Mouse (Mus musculus): ENCODE measurements around the gene Trim46. TPM values are rescaled to one million over a fixed set of nuclear protein-coding genes. Genes with fewer than 3 reads are reported as not detected.

Trim46 gene
- polyA plus RNA-seq, 1 experiment from 2014 or later, result 1.7 TPM

- Histone ChIP-seq H3K4me2 (no peak overlapping the region), H3K27me3 (replicated peaks; ENCODE audit: control insufficient read depth, insufficient read depth, low read length) (0 out of 2 replicates have a peak, but pooled peaks cover under 1% of the 10 kb centered on the region), H3K9me3 (ENCODE audit: control insufficient read depth, low read length) (no peaks in the 10 kb centered on the region), H3K27ac (ENCODE audit: low read depth, low read length) (no peak overlapping the region), H3K36me3 (ENCODE audit: control insufficient read depth, insufficient read depth, low read length) (no peaks in the 10 kb centered on the region), H3K4me1 (replicated peaks; ENCODE audit: control insufficient read depth, insufficient read depth, low read length) (peaks cover 3% of the 10 kb centered on the region; the same call in 1 of the 2 replicates), H3K9ac (ENCODE audit: low read depth, low read length) (no peak overlapping the region), H3K4me3 (ENCODE audit: low read depth, low read length) (no peak overlapping the region)
- DNase-seq (ENCODE audit: low spot score) (no peak), ATAC-seq (replicated peaks; ENCODE audit: low FRiP score) (no peak)
- 57% methylated on average over 10 of the region's 10 CpGs for WGBS
Observed at GRCm38 (mm10) chr3:89262417-89262816, 16.3 kb upstream of the Trim46 start.

- no peak overlapping the region for H3K27ac ChIP-seq (ENCODE audit: low read depth, low read length)
- DNase-seq (ENCODE audit: low spot score), result no peak
- H3K4me3 ChIP-seq (ENCODE audit: low read depth, low read length), result no peak overlapping the region
- H3K4me1 ChIP-seq (replicated peaks; ENCODE audit: control insufficient read depth, insufficient read depth, low read length), result 0 out of 2 replicates have a peak, but pooled peaks cover 3% of the 10 kb centered on the region
- H3K9ac ChIP-seq (ENCODE audit: low read depth, low read length), result no peak overlapping the region
- ATAC-seq (replicated peaks; ENCODE audit: low FRiP score), result no peak
- WGBS, result 70% methylated on average over 3 of the region's 3 CpGs
- H3K27me3 ChIP-seq (replicated peaks; ENCODE audit: control insufficient read depth, insufficient read depth, low read length), result 0 out of 2 replicates have a peak, but pooled peaks cover 3% of the 10 kb centered on the region
- no peaks in the 10 kb centered on the region for H3K9me3 ChIP-seq (ENCODE audit: control insufficient read depth, low read length)
- no peaks in the 10 kb centered on the region for H3K36me3 ChIP-seq (ENCODE audit: control insufficient read depth, insufficient read depth, low read length)
- H3K4me2 ChIP-seq, result no peak overlapping the region
Observed at GRCm38 (mm10) chr3:89260211-89260610, 14.1 kb upstream of the Trim46 start.

GRCm38 (mm10) chr3:89259076-89259475 lies 13.0 kb upstream of the Trim46 start, which contains the start of gene Dpm3:
Dpm3 (plus strand) TSS chr3:89259358.
- DNase-seq (ENCODE audit: low spot score), result no peak
- Histone ChIP-seq H3K4me3 (ENCODE audit: low read depth, low read length) (no peak within 1 kb of the TSS), H3K27me3 (replicated peaks; ENCODE audit: control insufficient read depth, insufficient read depth, low read length) (0 out of 2 replicates have a peak, but pooled peaks cover 3% of the 10 kb centered on the region), H3K4me2 (no peak within 1 kb of the TSS), H3K9me3 (ENCODE audit: control insufficient read depth, low read length) (no peaks in the 10 kb centered on the region), H3K36me3 (ENCODE audit: control insufficient read depth, insufficient read depth, low read length) (no peaks in the 10 kb centered on the region), H3K4me1 (replicated peaks; ENCODE audit: control insufficient read depth, insufficient read depth, low read length) (0 out of 2 replicates have a peak, but pooled peaks cover 3% of the 10 kb centered on the region), H3K9ac (ENCODE audit: low read depth, low read length) (no peak within 1 kb of the TSS), H3K27ac (ENCODE audit: low read depth, low read length) (no peak within 1 kb of the TSS)
- ATAC-seq (replicated peaks; ENCODE audit: low FRiP score), result no peak
- WGBS, result 43% methylated on average over 7 of the region's 7 CpGs

GRCm38 (mm10) chr3:89256177-89256576 lies 10.1 kb upstream of the Trim46 start:
- DNase-seq (ENCODE audit: low spot score) (no peak), ATAC-seq (replicated peaks; ENCODE audit: low FRiP score) (no peak)
- peaks cover 8% of the 10 kb centered on the region for H3K4me1 ChIP-seq (replicated peaks; ENCODE audit: control insufficient read depth, insufficient read depth, low read length)
- no peak overlapping the region for H3K27ac ChIP-seq (ENCODE audit: low read depth, low read length)
- H3K4me2 ChIP-seq, result no peak overlapping the region
- H3K27me3 ChIP-seq (replicated peaks; ENCODE audit: control insufficient read depth, insufficient read depth, low read length), result peaks cover 9% of the 10 kb centered on the region; the same call in 1 of the 2 replicates
- H3K4me3 ChIP-seq (ENCODE audit: low read depth, low read length), result no peak overlapping the region
- no peaks in the 10 kb centered on the region for H3K36me3 ChIP-seq (ENCODE audit: control insufficient read depth, insufficient read depth, low read length)
- 65% methylated on average over 5 of the region's 5 CpGs for WGBS
- H3K9me3 ChIP-seq (ENCODE audit: control insufficient read depth, low read length), result no peaks in the 10 kb centered on the region
- H3K9ac ChIP-seq (ENCODE audit: low read depth, low read length), result no peak overlapping the region

GRCm38 (mm10) chr3:89254994-89255393 lies 8.9 kb upstream of the Trim46 start:
- DNase-seq (ENCODE audit: low spot score), result no peak
- no peaks in the 10 kb centered on the region for H3K36me3 ChIP-seq (ENCODE audit: control insufficient read depth, insufficient read depth, low read length)
- H3K4me1 ChIP-seq (replicated peaks; ENCODE audit: control insufficient read depth, insufficient read depth, low read length), result peaks cover 15% of the 10 kb centered on the region
- no peak overlapping the region for H3K4me3 ChIP-seq (ENCODE audit: low read depth, low read length)
- no peak overlapping the region for H3K4me2 ChIP-seq
- H3K9ac ChIP-seq (ENCODE audit: low read depth, low read length), result no peak overlapping the region
- WGBS, result 65% methylated on average over 5 of the region's 5 CpGs
- no peak overlapping the region for H3K27ac ChIP-seq (ENCODE audit: low read depth, low read length)
- peaks cover 9% of the 10 kb centered on the region; the same call in 1 of the 2 replicates for H3K27me3 ChIP-seq (replicated peaks; ENCODE audit: control insufficient read depth, insufficient read depth, low read length)
- H3K9me3 ChIP-seq (ENCODE audit: control insufficient read depth, low read length), result no peaks in the 10 kb centered on the region
- 0 out of 2 replicates have a peak, but pooled peaks have one; percentile 35 for ATAC-seq (replicated peaks; ENCODE audit: low FRiP score)

GRCm38 (mm10) chr3:89251365-89251895 lies 5.3 kb upstream of the Trim46 start:
- Histone ChIP-seq H3K9me3 (ENCODE audit: control insufficient read depth, low read length) (no peaks in the 10 kb centered on the region), H3K4me1 (replicated peaks; ENCODE audit: control insufficient read depth, insufficient read depth, low read length) (peaks cover 23% of the 10 kb centered on the region), H3K36me3 (ENCODE audit: control insufficient read depth, insufficient read depth, low read length) (no peaks in the 10 kb centered on the region), H3K4me2 (peak overlapping the region; percentile 48), H3K4me3 (ENCODE audit: low read depth, low read length) (no peak overlapping the region), H3K9ac (ENCODE audit: low read depth, low read length) (no peak overlapping the region; the same call in 1 of the 2 replicates), H3K27ac (ENCODE audit: low read depth, low read length) (no peak overlapping the region), H3K27me3 (replicated peaks; ENCODE audit: control insufficient read depth, insufficient read depth, low read length) (peaks cover 6% of the 10 kb centered on the region; the same call in 1 of the 2 replicates)
- no peak for DNase-seq (ENCODE audit: low spot score)
- ATAC-seq (replicated peaks; ENCODE audit: low FRiP score), result peak; percentile 46; the same call in 1 of the 2 replicates
- 8% methylated on average over 17 of the region's 17 CpGs for WGBS

GRCm38 (mm10) chr3:89250435-89251040 lies 4.4 kb upstream of the Trim46 start:
- H3K9me3 ChIP-seq (ENCODE audit: control insufficient read depth, low read length), result no peaks in the 10 kb centered on the region
- no peaks in the 10 kb centered on the region for H3K36me3 ChIP-seq (ENCODE audit: control insufficient read depth, insufficient read depth, low read length)
- H3K4me3 ChIP-seq (ENCODE audit: low read depth, low read length), result no peak overlapping the region
- no peak overlapping the region for H3K4me2 ChIP-seq
- DNase-seq (ENCODE audit: low spot score) (no peak), ATAC-seq (replicated peaks; ENCODE audit: low FRiP score) (no peak)
- WGBS, result 17% methylated on average over 7 of the region's 7 CpGs
- H3K27me3 ChIP-seq (replicated peaks; ENCODE audit: control insufficient read depth, insufficient read depth, low read length), result peaks cover 8% of the 10 kb centered on the region
- H3K4me1 ChIP-seq (replicated peaks; ENCODE audit: control insufficient read depth, insufficient read depth, low read length), result peaks cover 28% of the 10 kb centered on the region
- no peak overlapping the region for H3K9ac ChIP-seq (ENCODE audit: low read depth, low read length)
- H3K27ac ChIP-seq (ENCODE audit: low read depth, low read length), result no peak overlapping the region

GRCm38 (mm10) chr3:89247466-89247865 lies 1.4 kb upstream of the Trim46 start:
- no peak for ATAC-seq (replicated peaks; ENCODE audit: low FRiP score)
- H3K27ac ChIP-seq (ENCODE audit: low read depth, low read length), result no peak overlapping the region

More at GRCm38 (mm10) chr3:89247466-89247865, 1.4 kb upstream of the Trim46 start:
- peaks cover 30% of the 10 kb centered on the region for H3K27me3 ChIP-seq (replicated peaks; ENCODE audit: control insufficient read depth, insufficient read depth, low read length)
- H3K4me1 ChIP-seq (replicated peaks; ENCODE audit: control insufficient read depth, insufficient read depth, low read length), result peaks cover 46% of the 10 kb centered on the region
- peak overlapping the region; percentile 75; the same call in 1 of the 2 replicates for H3K4me3 ChIP-seq (ENCODE audit: low read depth, low read length)
- DNase-seq (ENCODE audit: low spot score), result no peak
- H3K9me3 ChIP-seq (ENCODE audit: control insufficient read depth, low read length), result no peaks in the 10 kb centered on the region
- peak overlapping the region; percentile 34 for H3K9ac ChIP-seq (ENCODE audit: low read depth, low read length)
- 78% methylated on average over 4 of the region's 4 CpGs for WGBS
- peak overlapping the region; percentile 84 for H3K4me2 ChIP-seq
- H3K36me3 ChIP-seq (ENCODE audit: control insufficient read depth, insufficient read depth, low read length), result no peaks in the 10 kb centered on the region

Data from liver, embryonic 11.5 days (tissue).